Mouse (Mus musculus) right cerebral cortex, postnatal 36 days (tissue): ENCODE data around the gene Dennd4a.

Source experiments
- DNase-seq, 2 experiments: peaks; one replicate each; pipeline ENCODE4 v3.0.0; 2022; ENCODE audit warnings: low spot score in 2 of 2, mixed read lengths in 1 of 2

Gene Dennd4a

GRCm38 (mm10) chr9:64913406-64913805 lies 102.3 kb downstream of the Dennd4a start:
- no peak for DNase-seq

DNA sequence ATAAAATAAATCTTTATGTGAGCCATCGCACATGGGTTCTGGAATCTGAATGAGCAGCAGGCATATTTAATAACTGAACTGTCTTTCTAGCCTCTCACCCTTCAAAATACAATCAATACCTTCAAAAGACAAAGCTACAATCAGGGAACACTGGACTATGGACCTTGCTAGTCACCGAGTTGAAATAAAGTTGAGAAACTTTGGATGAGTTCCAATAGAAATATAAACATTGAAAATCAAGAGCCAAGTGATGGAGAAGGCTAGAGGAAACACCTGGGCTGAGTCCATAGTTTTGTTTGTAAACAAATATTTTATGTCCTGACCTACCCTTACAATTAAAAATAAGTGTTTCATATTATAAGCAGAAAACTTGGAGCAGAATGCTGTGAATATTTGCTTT lies 102.8 kb downstream of the Dennd4a start:
- no peak for DNase-seq

GRCm38 (mm10) chr9:64914629-64915028 lies 103.5 kb downstream of the Dennd4a start:
- no peak for DNase-seq

GRCm38 (mm10) chr9:64918560-64918959 lies 107.4 kb downstream of the Dennd4a start:
- DNase-seq: no peak

GRCm38 (mm10) chr9:64925771-64926170 lies 114.6 kb downstream of the Dennd4a start:
- no peak for DNase-seq

DNA sequence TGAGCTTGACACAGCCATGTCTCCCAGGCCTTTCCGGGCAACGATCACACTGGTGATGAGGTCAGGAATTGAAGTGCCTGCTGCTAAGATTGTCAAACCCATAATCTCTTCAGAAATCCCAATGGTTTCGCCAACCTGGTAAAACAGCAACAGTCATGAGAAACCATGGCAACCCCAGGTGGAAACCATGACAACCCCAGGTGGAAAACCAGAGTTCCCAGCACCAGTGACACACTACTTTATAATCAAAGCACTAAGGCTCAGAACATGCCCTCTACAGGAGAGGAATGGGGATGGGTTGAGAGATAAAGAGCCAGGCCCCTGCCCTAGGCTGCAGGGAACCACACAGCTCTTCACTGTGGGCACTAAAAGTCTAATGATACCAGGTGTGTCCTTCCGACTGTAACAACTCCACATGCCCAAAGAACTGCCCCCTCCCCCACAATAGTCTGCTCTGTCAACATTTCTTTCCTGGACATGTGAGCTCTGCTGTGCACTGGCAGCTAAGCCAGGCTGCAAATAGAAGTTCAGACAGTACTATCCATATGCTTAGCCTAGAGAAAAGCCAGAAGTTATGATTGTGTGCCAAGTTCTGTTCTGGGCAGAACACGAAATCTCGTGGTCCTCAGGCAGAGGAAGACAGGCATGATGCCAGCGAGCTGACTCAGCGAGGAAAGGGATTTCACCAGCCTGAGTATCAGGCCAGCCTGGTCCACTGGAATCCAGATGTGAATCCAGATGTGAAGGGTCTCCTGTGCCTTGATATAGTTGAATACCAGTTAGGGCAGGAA lies 115.3 kb downstream of the Dennd4a start:
- DNase-seq: peak; percentile 80 to 81

DNA sequence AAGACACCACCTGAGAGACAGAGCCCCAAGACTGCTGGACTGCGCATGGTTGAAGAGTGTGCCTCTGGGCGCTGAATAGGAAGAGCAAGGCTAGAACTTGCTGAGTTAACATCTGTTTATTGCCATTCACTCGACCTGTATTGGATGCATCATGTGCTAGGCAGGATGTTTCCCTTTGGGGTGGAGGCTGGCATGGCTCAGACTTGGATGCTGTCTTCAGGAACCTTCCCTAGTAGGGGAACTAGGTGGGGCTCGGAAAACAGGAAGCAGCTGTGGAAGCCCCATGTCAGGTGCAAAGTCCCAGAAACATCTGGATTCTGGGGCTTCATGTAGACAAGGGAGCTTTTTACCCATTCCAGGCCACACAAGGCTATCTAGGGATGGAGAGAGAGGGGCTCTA lies 119.1 kb downstream of the Dennd4a start:
- no peak for DNase-seq

- no peak for DNase-seq
These were observed 120.8 kb downstream of the Dennd4a start for GRCm38 (mm10) chr9:64931751-64932610.

GRCm38 (mm10) chr9:64934015-64934754 lies 123.0 kb downstream of the Dennd4a start:
- DNase-seq: no peak

- peak in 1 of 2 experiments; percentile 39 for DNase-seq
These were observed 125.4 kb downstream of the Dennd4a start for GRCm38 (mm10) chr9:64936508-64936907.

DNA sequence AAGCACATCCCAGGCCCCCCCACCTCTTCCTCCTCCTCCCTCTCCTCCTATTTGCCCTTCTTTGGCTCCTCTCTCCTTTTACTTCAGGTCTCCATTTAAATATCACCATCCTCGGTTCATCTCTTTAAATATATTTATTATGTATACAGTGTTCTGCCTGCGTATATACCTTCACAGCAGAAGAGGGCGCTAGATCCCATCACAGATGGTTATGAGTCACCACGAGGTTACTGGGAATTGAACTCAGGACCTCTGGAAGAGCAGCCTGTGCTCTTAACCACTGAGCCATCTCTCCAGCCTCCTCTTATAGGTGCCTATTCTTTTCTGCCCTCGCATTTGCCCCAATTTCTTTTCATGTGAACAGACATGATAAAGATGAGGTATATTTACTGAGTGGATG lies 126.4 kb downstream of the Dennd4a start:
- no peak for DNase-seq

- DNase-seq: no peak
These were observed 127.4 kb downstream of the Dennd4a start for GRCm38 (mm10) chr9:64938535-64938934.

GRCm38 (mm10) chr9:64939281-64939680 lies 128.1 kb downstream of the Dennd4a start:
- DNase-seq: no peak

DNA sequence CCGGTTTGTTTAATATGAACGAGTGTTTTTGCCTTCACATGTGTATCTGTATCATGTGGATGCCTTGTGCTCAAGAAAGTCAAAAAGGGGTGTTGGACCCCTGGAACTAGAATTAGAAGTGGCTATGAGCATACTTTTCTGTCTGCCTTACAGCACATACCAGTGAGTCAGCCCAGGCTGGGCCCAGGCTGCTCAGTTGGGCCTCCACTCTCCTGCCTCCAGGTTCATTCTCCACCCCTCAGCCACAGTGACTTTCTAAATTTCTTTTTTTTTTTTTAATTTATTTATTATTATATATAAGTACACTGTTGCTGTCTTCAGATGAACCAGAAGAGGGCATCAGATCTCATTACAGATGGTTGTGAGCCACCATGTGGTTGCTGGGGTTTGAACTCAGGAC lies 128.7 kb downstream of the Dennd4a start:
- no peak for DNase-seq

DNA sequence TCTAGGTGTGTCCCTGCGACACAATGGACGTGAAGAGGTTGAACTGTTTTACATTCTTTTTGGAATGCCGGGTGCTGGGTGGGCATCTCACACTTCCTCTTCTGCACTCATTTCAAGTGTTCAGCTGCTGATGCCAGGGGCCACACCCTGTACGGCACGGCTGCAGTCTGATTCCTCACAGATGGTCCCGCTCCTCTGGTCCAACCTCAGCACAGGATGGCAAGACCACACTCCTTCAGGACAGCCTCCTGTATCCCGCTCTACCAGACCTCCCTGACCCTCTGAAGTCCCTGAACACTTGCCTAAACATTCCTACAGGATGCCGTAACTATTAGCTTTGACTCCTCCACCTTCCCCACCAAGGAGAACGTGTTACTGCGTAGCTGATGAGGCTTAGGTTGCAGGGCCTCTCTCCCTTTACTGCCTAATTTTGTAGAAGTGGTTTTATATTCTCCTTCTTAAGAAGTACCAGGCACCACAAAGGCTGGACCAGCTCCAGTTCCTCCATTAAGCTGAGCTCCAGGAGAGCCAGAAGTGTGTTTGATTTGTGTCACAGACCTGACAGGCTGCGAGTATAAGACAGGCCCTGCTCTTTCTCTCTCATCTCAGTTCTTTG lies 129.7 kb downstream of the Dennd4a start:
- DNase-seq: no peak

DNA sequence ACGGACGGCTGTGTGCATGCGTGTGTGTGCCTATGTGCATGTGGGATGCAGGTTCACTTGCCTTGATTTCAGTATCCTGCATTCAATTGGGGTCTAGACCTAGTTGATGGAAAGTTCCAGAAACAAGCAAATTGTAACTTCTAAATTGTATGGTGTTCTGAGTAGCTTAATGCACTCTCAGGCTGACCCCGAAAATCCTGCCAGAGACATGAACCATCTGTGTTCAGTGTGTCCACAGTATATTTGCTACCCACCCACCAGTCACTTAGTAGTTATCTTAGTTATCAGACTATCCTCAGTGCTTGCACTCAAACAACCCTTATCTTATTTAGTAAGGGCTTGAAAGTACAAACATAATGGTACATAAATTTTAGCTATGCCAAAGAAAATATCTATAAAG lies 130.5 kb downstream of the Dennd4a start:
- no peak for DNase-seq

- no peak for DNase-seq
These were observed 132.9 kb downstream of the Dennd4a start for GRCm38 (mm10) chr9:64943997-64944396.

DNA sequence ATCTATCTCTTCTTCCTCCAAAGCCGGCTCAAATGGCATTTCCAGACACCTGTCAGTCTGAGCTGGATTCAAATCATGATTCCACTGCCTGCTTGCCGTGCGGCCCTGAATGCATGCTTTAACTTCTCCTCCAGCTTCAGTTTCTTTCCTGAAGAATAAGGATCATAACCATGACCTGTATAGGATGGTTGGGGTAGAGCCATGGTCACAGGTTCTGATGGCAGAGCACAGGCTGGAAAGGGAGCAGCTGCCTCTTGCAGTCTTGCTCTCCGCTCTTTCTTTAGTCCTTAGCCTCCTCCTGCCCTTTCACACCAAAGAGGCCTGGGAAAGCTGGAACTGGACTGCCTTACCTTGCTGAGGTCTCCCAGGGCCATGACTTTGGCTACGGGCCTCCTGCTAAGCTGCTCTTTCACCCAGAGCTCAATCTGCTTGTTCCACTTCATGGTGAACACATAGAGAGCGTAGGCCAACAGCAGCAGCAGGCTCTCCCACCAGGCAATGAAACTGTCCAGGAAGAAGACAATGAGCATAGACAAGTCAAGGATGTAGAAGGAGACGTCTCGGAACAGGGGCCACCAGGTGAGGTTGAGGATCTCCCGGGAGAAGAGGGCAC lies 136.4 kb downstream of the Dennd4a start:
- DNase-seq: no peak

GRCm38 (mm10) chr9:64951161-64951657 lies 140.1 kb downstream of the Dennd4a start, which contains the start of gene Slc24a1:
Gene Slc24a1, minus strand, starts transcription at chr9:64951607.
- DNase-seq: no peak

- DNase-seq: no peak
These were observed 140.9 kb downstream of the Dennd4a start for GRCm38 (mm10) chr9:64952055-64952454.

DNA sequence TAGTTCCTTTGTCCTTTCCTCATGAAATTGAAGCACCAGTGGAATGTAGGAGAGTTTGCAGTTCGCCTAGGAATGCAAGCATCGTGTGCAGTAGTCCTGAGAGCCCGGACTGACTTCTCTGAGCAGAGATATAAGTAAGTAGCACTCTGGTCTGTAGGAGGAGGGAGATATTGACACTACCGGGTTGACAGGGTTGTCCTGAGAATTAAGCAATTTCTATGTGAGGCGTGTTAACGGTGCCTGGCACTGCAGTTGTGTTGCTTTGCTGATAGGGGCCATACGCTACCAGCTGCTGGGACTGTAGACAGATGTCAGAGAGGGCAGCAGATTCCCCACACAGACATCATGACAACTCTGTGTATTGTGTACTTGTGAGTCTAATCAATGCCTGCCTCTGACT lies 142.1 kb downstream of the Dennd4a start:
- DNase-seq: no peak
